Mouse (Mus musculus): Measurements from ENCODE around the gene Prkn.

GRCm38 (mm10) chr17:11663437-11663836 is 823.3 kb downstream of the Prkn start:
- no peak for TF ChIP-seq GATA1 (IDR thresholded peaks at IDR 0.05; ENCODE audit: borderline replicate concordance, low read length)
- TF ChIP-seq FLI1 (IDR thresholded peaks at IDR 0.05; ENCODE audit: low read length), result no peak
